Mouse (Mus musculus) MEL (cell line): Measurements from ENCODE around the gene Mul1. TPM values are rescaled to one million over a fixed set of nuclear protein-coding genes. Genes with fewer than 3 reads are reported as not detected.

Experiments used
- DNase-seq: peaks from one replicate; pipeline ENCODE4 v3.0.0; 2011; ENCODE audit warnings: low read depth, low spot score
- H3K27ac ChIP-seq: 2 replicates; pipeline ENCODE4 v1.5.1; 2012; ENCODE audit warnings: low read depth, mild to moderate bottlenecking, control low read depth, low read length, moderate library complexity; ENCODE audit not compliant: control insufficient read depth
- H3K27me3 ChIP-seq, 2 experiments: fragments of 150-350 bp in 1 of 2; sonication (generic) in 1 of 2; 2 replicates each; pipeline ENCODE4 v1.6.1; 2012; ENCODE audit warnings: low read length in 2 of 2, mild to moderate bottlenecking in 2 of 2, improper control_type of control experiment in 1 of 2, moderate library complexity in 1 of 2; ENCODE audit not compliant: insufficient read depth in 2 of 2, control insufficient read depth in 1 of 2
- H3K36me3 ChIP-seq, 2 experiments: 2 replicates each; pipeline ENCODE4 v1.6.1; 2012 to 2014; ENCODE audit warnings: low read length in 2 of 2, improper control_type of control experiment in 1 of 2, inconsistent platforms in 1 of 2, mild to moderate bottlenecking in 1 of 2; ENCODE audit not compliant: insufficient read depth in 2 of 2, control insufficient read depth in 1 of 2
- H3K4me1 ChIP-seq, 2 experiments: fragments of 150-350 bp in 1 of 2; sonication (generic) in 1 of 2; 2 replicates each; pipeline ENCODE4 v1.6.1; 2012; ENCODE audit warnings: low read length in 2 of 2, improper control_type of control experiment in 1 of 2, mild to moderate bottlenecking in 1 of 2; ENCODE audit not compliant: insufficient read depth in 2 of 2, control insufficient read depth in 1 of 2
- H3K4me3 ChIP-seq, 2 experiments: fragments of 150-350 bp in 1 of 2; sonication (generic) in 1 of 2; 2 replicates each; pipeline ENCODE4 v1.5.1; 2012; ENCODE audit warnings: low read depth in 2 of 2, low read length in 2 of 2, mild to moderate bottlenecking in 2 of 2, moderate library complexity in 2 of 2, control low read depth in 1 of 2, improper control_type of control experiment in 1 of 2; ENCODE audit not compliant: control insufficient read depth in 1 of 2, insufficient read depth in 1 of 2
- H3K79me2 ChIP-seq: 2 replicates; pipeline ENCODE4 v1.6.1; 2012; ENCODE audit warnings: mild to moderate bottlenecking, low read length, moderate library complexity; ENCODE audit not compliant: control insufficient read depth, poor library complexity, insufficient read depth
- H3K9ac ChIP-seq: 2 replicates; pipeline ENCODE4 v1.6.1; 2012; ENCODE audit warnings: low read depth, mild to moderate bottlenecking, control low read depth, low read length, moderate library complexity; ENCODE audit not compliant: control insufficient read depth, poor library complexity, severe bottlenecking
- H3K9me3 ChIP-seq: fragments of 150-350 bp; sonication (generic); replicated peaks from 2 replicates; pipeline ENCODE4 v1.6.1; 2012; ENCODE audit warnings: mild to moderate bottlenecking, low read length, improper control_type of control experiment, moderate library complexity; ENCODE audit not compliant: insufficient read depth
- BHLHE40 ChIP-seq: IDR thresholded peaks from 2 replicates; pipeline ENCODE4 v1.6.1; 2012; ENCODE audit warnings: low read depth, mild to moderate bottlenecking, inconsistent platforms, low read length, improper control_type of control experiment, borderline replicate concordance
- E2F4 ChIP-seq: IDR thresholded peaks from 2 replicates; pipeline ENCODE4 v1.6.1; 2011; ENCODE audit warnings: low read depth, low read length, improper control_type of control experiment, borderline replicate concordance
- ELF1 ChIP-seq: IDR thresholded peaks from 2 replicates; pipeline ENCODE4 v1.6.1; 2014; ENCODE audit warnings: low read depth, mild to moderate bottlenecking, inconsistent platforms, low read length, improper control_type of control experiment, moderate library complexity
- EP300 ChIP-seq, 2 experiments: IDR thresholded peaks; 2 replicates each; pipeline ENCODE4 v1.6.1; 2011; ENCODE audit warnings: improper control_type of control experiment in 2 of 2, low read length in 2 of 2, low read depth in 1 of 2, mild to moderate bottlenecking in 1 of 2
- ETS1 ChIP-seq: IDR thresholded peaks from 2 replicates; pipeline ENCODE4 v1.6.1; 2012; ENCODE audit warnings: low read depth, mild to moderate bottlenecking, inconsistent platforms, low read length, improper control_type of control experiment, moderate library complexity
- HCFC1 ChIP-seq: IDR thresholded peaks from 2 replicates; pipeline ENCODE4 v1.6.1; 2012; ENCODE audit warnings: low read depth, mild to moderate bottlenecking, inconsistent platforms, low read length, improper control_type of control experiment, moderate library complexity
- JUND ChIP-seq: IDR thresholded peaks from 2 replicates; pipeline ENCODE4 v1.6.1; 2011; ENCODE audit warnings: low read depth, mild to moderate bottlenecking, improper control_type of control experiment, low read length
- MAFK ChIP-seq: IDR thresholded peaks from 2 replicates; pipeline ENCODE4 v1.6.1; 2011; ENCODE audit warnings: low read depth, mild to moderate bottlenecking, low read length, improper control_type of control experiment, borderline replicate concordance
- MAX ChIP-seq: IDR thresholded peaks from 2 replicates; pipeline ENCODE4 v1.6.1; 2011; ENCODE audit warnings: low read length, improper control_type of control experiment
- MAZ ChIP-seq: IDR thresholded peaks from 2 replicates; pipeline ENCODE4 v1.6.1; 2012; ENCODE audit warnings: low read depth, mild to moderate bottlenecking, inconsistent platforms, low read length, improper control_type of control experiment
- MEF2A ChIP-seq: IDR thresholded peaks from 2 replicates; pipeline ENCODE4 v1.6.1; 2014; ENCODE audit warnings: low read depth, mild to moderate bottlenecking, inconsistent platforms, low read length, improper control_type of control experiment; ENCODE audit not compliant: poor library complexity, insufficient replicate concordance, severe bottlenecking; ENCODE audit errors: extremely low read depth
- MXI1 ChIP-seq: IDR thresholded peaks from 2 replicates; pipeline ENCODE4 v1.6.1; 2011; ENCODE audit warnings: mild to moderate bottlenecking, low read depth, low read length, improper control_type of control experiment
- MYC ChIP-seq: IDR thresholded peaks from 2 replicates; pipeline ENCODE4 v1.6.1; 2011; ENCODE audit warnings: low read depth, mild to moderate bottlenecking, low read length, improper control_type of control experiment, moderate library complexity
- NELFE ChIP-seq: IDR thresholded peaks from 2 replicates; pipeline ENCODE4 v1.6.1; 2011; ENCODE audit warnings: low read depth, low read length, improper control_type of control experiment
- NRF1 ChIP-seq: IDR thresholded peaks from 2 replicates; pipeline ENCODE4 v1.6.1; 2014; ENCODE audit warnings: low read depth, mild to moderate bottlenecking, inconsistent platforms, low read length, improper control_type of control experiment, moderate library complexity; ENCODE audit not compliant: poor library complexity, insufficient read depth, severe bottlenecking
- POLR2A ChIP-seq, 2 experiments: IDR thresholded peaks; 2 replicates each; pipeline ENCODE4 v1.6.1; 2011 to 2012; ENCODE audit warnings: low read length in 2 of 2, mild to moderate bottlenecking in 2 of 2, control low read depth in 1 of 2, improper control_type of control experiment in 1 of 2, low read depth in 1 of 2, moderate library complexity in 1 of 2; ENCODE audit not compliant: control insufficient read depth in 1 of 2, insufficient read depth in 1 of 2, poor library complexity in 1 of 2
- POLR2AphosphoS2 ChIP-seq: IDR thresholded peaks from 2 replicates; pipeline ENCODE4 v1.6.1; 2011; ENCODE audit warnings: low read length, improper control_type of control experiment
- POLR2AphosphoS5 ChIP-seq: IDR thresholded peaks from 2 replicates; pipeline ENCODE4 v1.6.1; 2012; ENCODE audit warnings: low read depth, borderline replicate concordance, mild to moderate bottlenecking, inconsistent platforms, low read length, moderate library complexity, mixed read lengths
- RCOR1 ChIP-seq: IDR thresholded peaks from 2 replicates; pipeline ENCODE4 v1.6.1; 2012; ENCODE audit warnings: low read depth, mild to moderate bottlenecking, inconsistent platforms, low read length, improper control_type of control experiment
- SIN3A ChIP-seq: IDR thresholded peaks from 2 replicates; pipeline ENCODE4 v1.6.1; 2012; ENCODE audit warnings: low read length, improper control_type of control experiment, inconsistent platforms
- SMC3 ChIP-seq: IDR thresholded peaks from 2 replicates; pipeline ENCODE4 v1.6.1; 2011; ENCODE audit warnings: low read depth, low read length, improper control_type of control experiment
- USF2 ChIP-seq, 2 experiments: IDR thresholded peaks; 2 replicates each; pipeline ENCODE4 v1.6.1; 2011 to 2012; ENCODE audit warnings: improper control_type of control experiment in 2 of 2, low read length in 2 of 2, borderline replicate concordance in 1 of 2, inconsistent platforms in 1 of 2, low read depth in 1 of 2, mild to moderate bottlenecking in 1 of 2; ENCODE audit not compliant: insufficient read depth in 1 of 2
- ZC3H11A ChIP-seq: IDR thresholded peaks from 2 replicates; pipeline ENCODE4 v1.6.1; 2012; ENCODE audit warnings: low read depth, mild to moderate bottlenecking, inconsistent platforms, low read length, improper control_type of control experiment
- ZMIZ1 ChIP-seq: IDR thresholded peaks from 2 replicates; pipeline ENCODE4 v1.6.1; 2012; ENCODE audit warnings: low read depth, mild to moderate bottlenecking, inconsistent platforms, low read length, improper control_type of control experiment, moderate library complexity
- ZNF384 ChIP-seq: IDR thresholded peaks from 2 replicates; pipeline ENCODE4 v1.6.1; 2012; ENCODE audit warnings: low read depth, mild to moderate bottlenecking, inconsistent platforms, low read length, improper control_type of control experiment
- polyA plus RNA-seq, 2 experiments: library from polyadenylated mRNA; stranded (reverse) in 1 of 2; unstranded in 1 of 2; fragments of >175 nt in 1 of 2; fragments of >200 nt in 1 of 2; gene quantifications; 2 replicates each; pipeline versions ENCODE4 v1.2.1 to v1.2.4; 2012; ENCODE audit warnings: low replicate concordance in 2 of 2, low read depth in 1 of 2; ENCODE audit not compliant: insufficient read length in 2 of 2, insufficient read depth in 1 of 2, missing spikeins in 1 of 2
- total RNA-seq: library from RNA; depleted of rRNA; stranded (reverse); fragments of 300-350 nt; gene quantifications from 2 replicates; pipeline ENCODE4 v1.2.3, GENCODE M21; 2012

Gene Mul1
- total and polyA plus RNA-seq, 3 experiments: 31.3 to 31.9 TPM; not detected in 1

DNA sequence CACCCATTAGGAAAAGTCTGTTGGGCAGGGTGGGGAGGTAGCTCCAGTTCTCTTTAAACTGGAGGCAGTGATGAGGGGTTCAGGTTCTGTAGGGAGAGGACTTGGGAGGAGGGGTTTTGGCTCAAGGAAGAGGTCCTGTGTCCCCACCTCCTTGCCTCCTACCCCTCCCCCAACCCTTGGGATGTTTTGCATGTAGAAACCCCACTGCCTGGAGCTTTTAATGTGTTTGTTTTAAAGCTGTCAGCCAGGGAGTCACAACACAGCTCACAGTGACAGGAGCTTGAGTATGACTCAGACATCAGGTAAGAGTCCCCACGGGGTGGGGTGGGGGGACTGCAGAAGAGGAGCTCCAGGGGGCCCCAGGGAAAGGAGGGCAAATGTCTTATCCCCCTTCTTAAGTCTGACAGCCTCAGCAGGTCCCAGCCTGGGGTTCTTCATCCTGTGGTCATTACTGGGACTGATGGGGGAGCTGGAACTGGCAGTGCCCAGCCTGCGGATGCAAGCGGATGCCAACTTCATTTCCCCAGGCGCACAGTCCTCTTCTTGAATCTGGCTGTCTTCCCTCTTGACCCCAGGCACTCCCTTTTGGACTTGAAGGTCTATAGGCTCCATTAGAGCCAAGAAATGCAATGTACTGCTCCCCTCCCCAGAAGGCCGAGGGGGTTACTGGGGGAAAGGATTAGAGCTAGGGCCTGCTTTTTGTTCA lies 24.4 kb downstream of the Mul1 start:
- Histone ChIP-seq H3K4me1 (no peaks in the 10 kb centered on the region), H3K36me3 (no peaks in the 10 kb centered on the region), H3K9me3 (no peaks in the 10 kb centered on the region), H3K4me3 (no peak overlapping the region), H3K79me2 (no peaks in the 10 kb centered on the region), H3K27ac (no peak overlapping the region), H3K27me3 (no peaks in the 10 kb centered on the region), H3K9ac (no peak overlapping the region)
- no peak for DNase-seq
- TF ChIP-seq POLR2AphosphoS5: no peak
- TF ChIP-seq HCFC1: no peak
- TF ChIP-seq EP300 (IDR thresholded peaks at IDR 0.05; ENCODE audit: low read depth in 1 of 2, low read length in 2 of 2): no peak
- no peak for TF ChIP-seq BHLHE40
- no peak for TF ChIP-seq POLR2AphosphoS2
- no peak for TF ChIP-seq SMC3
- no peak for TF ChIP-seq MXI1
- TF ChIP-seq E2F4: no peak
- no peak for TF ChIP-seq MYC
- no peak for TF ChIP-seq ZNF384
- no peak for TF ChIP-seq NELFE
- no peak for TF ChIP-seq USF2 (IDR thresholded peaks at IDR 0.05; ENCODE audit: borderline replicate concordance in 1 of 2, insufficient read depth in 1 of 2, low read depth in 1 of 2, low read length in 2 of 2)
- TF ChIP-seq ELF1: no peak
- no peak for TF ChIP-seq SIN3A

DNA sequence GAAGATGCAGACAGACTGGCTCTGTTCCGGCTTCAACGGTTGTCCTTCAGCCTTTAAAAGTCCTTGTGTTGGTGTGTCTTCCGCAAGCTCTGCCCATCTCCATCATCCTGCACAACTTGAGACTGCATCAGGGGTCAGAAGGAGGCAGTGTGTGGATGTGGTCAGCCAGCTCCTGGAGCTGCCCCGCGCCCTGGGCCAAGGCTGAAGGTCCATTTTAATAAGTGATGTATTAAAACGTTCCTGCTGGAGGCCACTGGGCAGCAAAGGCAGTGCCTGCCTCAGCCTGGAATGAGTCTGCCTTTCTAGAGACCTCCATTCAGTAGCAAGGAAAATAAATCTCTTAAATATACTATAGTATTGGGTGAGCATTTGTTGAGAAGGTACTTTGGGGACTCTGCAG lies 25.3 kb downstream of the Mul1 start:
- no peaks in the 10 kb centered on the region for H3K36me3 ChIP-seq
- H3K4me1 ChIP-seq: no peaks in the 10 kb centered on the region
- H3K9me3 ChIP-seq: no peaks in the 10 kb centered on the region
- no peak overlapping the region for H3K27ac ChIP-seq
- no peak overlapping the region for H3K9ac ChIP-seq
- H3K27me3 ChIP-seq: no peaks in the 10 kb centered on the region
- TF ChIP-seq NELFE (no peak), HCFC1 (no peak)
- no peak overlapping the region for H3K4me3 ChIP-seq
- H3K79me2 ChIP-seq: no peaks in the 10 kb centered on the region
- no peak for DNase-seq

DNA sequence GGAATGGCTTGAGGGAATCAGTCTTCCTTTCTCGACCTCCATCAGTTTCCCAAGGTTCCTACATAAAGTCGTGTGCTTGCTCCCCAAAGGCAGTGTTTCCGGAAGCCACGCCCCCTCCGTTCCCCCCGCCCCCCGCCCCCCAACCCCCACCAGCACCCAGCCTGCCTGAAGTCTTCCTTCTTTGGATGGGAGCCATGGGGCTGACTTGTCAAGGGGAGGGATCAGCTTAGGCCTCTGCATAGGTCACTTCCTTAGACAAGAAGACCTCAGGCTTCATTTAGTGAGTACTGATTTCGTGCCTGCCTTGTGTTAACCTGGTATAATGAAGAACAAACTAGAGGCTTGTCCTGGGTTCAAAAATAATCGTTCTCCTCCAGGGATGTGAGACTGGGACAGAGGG lies 26.4 kb downstream of the Mul1 start:
- Histone ChIP-seq H3K4me1 (no peaks in the 10 kb centered on the region), H3K79me2 (no peaks in the 10 kb centered on the region), H3K36me3 (no peaks in the 10 kb centered on the region), H3K4me3 (no peak overlapping the region), H3K27ac (no peak overlapping the region), H3K9me3 (no peaks in the 10 kb centered on the region), H3K9ac (no peak overlapping the region), H3K27me3 (no peaks in the 10 kb centered on the region)
- no peak for DNase-seq
- TF ChIP-seq POLR2AphosphoS2 (no peak), MAZ (no peak), ETS1 (no peak), MAX (no peak), NELFE (no peak), RCOR1 (no peak), ZMIZ1 (no peak), ZC3H11A (no peak), MEF2A (no peak), HCFC1 (no peak), JUND (no peak), MAFK (no peak), NRF1 (no peak), SIN3A (no peak), POLR2A (IDR thresholded peaks at IDR 0.05; ENCODE audit: control insufficient read depth in 1 of 2, insufficient read depth in 1 of 2, low read depth in 1 of 2, low read length in 2 of 2, poor library complexity in 1 of 2) (no peak)
